Mouse (Mus musculus): Measurements from ENCODE around the gene Hrh2.

- TF ChIP-seq CTCF (IDR thresholded peaks at IDR 0.05; ENCODE audit: borderline replicate concordance, insufficient read depth, low read length) (no peak), POLR2A (IDR thresholded peaks at IDR 0.05; ENCODE audit: low read depth, low read length) (no peak)
Measured at GRCm38 (mm10) chr13:54281149-54281548, 89.2 kb downstream of the Hrh2 start.
